Mouse (Mus musculus): ENCODE results near the gene Ccnd3. TPM values are rescaled to one million over a fixed set of nuclear protein-coding genes. Genes with fewer than 3 reads are reported as not detected.

Gene Ccnd3
- total and polyA plus RNA-seq, 3 experiments = 143 to 568 TPM; not detected in 1

DNA sequence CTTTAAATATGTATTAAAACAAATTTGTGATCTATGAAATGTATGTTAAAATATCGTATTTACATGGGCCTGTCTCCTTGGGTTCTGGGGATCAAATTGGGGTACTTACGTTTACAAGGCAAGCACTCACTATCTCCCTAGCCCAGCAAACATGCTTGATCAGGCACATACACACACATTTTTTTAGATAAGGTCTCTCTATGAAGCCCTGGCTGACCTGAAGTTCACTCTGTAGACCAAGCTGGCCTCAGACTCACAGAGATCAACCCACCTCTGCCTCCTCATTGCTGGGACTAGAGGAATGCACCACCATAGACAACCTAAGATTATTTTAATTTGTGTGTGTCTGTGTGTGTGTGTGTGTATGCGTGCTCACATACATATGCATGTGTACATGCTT is 63.5 kb downstream of the Ccnd3 start (continued):
- no peak for TF ChIP-seq POLR2AphosphoS5 (IDR thresholded peaks at IDR 0.05; ENCODE audit: borderline replicate concordance, low read depth, low read length)
- no peak for TF ChIP-seq NELFE (IDR thresholded peaks at IDR 0.05; ENCODE audit: low read depth, low read length)
- no peak for TF ChIP-seq CHD1 (IDR thresholded peaks at IDR 0.05; ENCODE audit: low read depth, low read length)
- no peak; the same call in 1 of the 2 replicates for TF ChIP-seq SIN3A (IDR thresholded peaks at IDR 0.05; ENCODE audit: low read length)
- no peak for TF ChIP-seq USF1 (IDR thresholded peaks at IDR 0.05; ENCODE audit: low read depth, low read length)
- peak; percentile 70 for TF ChIP-seq TAL1 (IDR thresholded peaks at IDR 0.05; ENCODE audit: low read length)
- TF ChIP-seq ZKSCAN1 (IDR thresholded peaks at IDR 0.05; ENCODE audit: low read depth, low read length) = no peak
- peak; percentile 87 for TF ChIP-seq TCF12 (IDR thresholded peaks at IDR 0.05; ENCODE audit: low read depth, low read length)
- peak; percentile 61 to 85; a peak in 3 of 4 replicates for TF ChIP-seq EP300 (IDR thresholded peaks at IDR 0.05; ENCODE audit: low read depth in 1 of 2, low read length in 2 of 2)
- TF ChIP-seq MXI1 (IDR thresholded peaks at IDR 0.05; ENCODE audit: low read depth, low read length) = no peak
- no peak for TF ChIP-seq E2F4 (IDR thresholded peaks at IDR 0.05; ENCODE audit: borderline replicate concordance, low read depth, low read length)

DNA sequence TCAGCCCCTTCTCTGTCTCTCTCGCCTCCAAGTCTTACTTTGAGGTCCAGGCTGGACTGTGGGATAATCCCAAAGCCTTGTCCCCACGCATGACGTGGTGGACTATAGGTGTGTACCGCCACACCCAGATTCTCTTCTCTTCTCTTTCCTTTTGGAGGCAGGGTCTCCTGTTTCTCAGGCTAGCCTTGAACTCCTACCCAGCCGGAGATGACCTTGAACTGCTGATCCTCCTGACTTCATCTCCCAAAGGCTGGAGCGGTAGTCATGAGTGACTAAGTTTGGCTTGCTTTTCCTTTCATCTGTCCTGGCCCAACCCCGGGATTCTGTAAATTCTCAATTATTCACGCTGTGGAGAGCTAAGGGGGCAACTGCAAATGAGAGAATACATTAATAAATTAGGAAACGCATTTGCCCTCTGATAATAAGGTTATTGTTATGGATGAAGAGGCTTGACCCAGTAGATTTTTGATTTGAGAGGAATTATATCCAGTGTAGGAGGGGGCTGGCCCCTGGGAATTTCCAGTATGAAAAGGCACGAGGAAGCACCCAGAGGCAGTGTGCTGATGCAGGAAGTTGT is 64.2 kb downstream of the Ccnd3 start:
- H3K4me1 ChIP-seq (ENCODE audit: control insufficient read depth in 1 of 2, insufficient read depth in 2 of 2, low read length in 2 of 2) = peaks cover 15 to 18% of the 10 kb centered on the region in 2 experiments
- no peaks in the 10 kb centered on the region for H3K27me3 ChIP-seq (ENCODE audit: control insufficient read depth in 1 of 2, insufficient read depth in 2 of 2, low read length in 2 of 2)
- no peak for TF ChIP-seq RCOR1 (IDR thresholded peaks at IDR 0.05; ENCODE audit: low read depth, low read length)
- no peak for TF ChIP-seq BHLHE40 (IDR thresholded peaks at IDR 0.05; ENCODE audit: borderline replicate concordance, low read depth, low read length)
- TF ChIP-seq JUND (IDR thresholded peaks at IDR 0.05; ENCODE audit: low read depth, low read length) = no peak
- no peak for TF ChIP-seq CHD2 (IDR thresholded peaks at IDR 0.05; ENCODE audit: low read length)
- TF ChIP-seq TBP (IDR thresholded peaks at IDR 0.05; ENCODE audit: low read depth, low read length) = no peak
- TF ChIP-seq KAT2A (conservative IDR thresholded peaks at IDR 0.05; ENCODE audit: low read depth, low read length) = no peak
- TF ChIP-seq MYB (IDR thresholded peaks at IDR 0.05; ENCODE audit: low read depth, low read length) = no peak
- TF ChIP-seq SMC3 (IDR thresholded peaks at IDR 0.05; ENCODE audit: low read depth, low read length) = no peak
- no peak for TF ChIP-seq SIN3A (IDR thresholded peaks at IDR 0.05; ENCODE audit: low read length)
- no peak for TF ChIP-seq ELF1 (IDR thresholded peaks at IDR 0.05; ENCODE audit: low read depth, low read length)
- TF ChIP-seq NELFE (IDR thresholded peaks at IDR 0.05; ENCODE audit: low read depth, low read length) = no peak
- TF ChIP-seq USF1 (IDR thresholded peaks at IDR 0.05; ENCODE audit: low read depth, low read length) = no peak
- TF ChIP-seq TCF12 (IDR thresholded peaks at IDR 0.05; ENCODE audit: low read depth, low read length) = no peak
- no peak for TF ChIP-seq HCFC1 (IDR thresholded peaks at IDR 0.05; ENCODE audit: low read depth, low read length)
- TF ChIP-seq MEF2A (IDR thresholded peaks at IDR 0.05; ENCODE audit: extremely low read depth, insufficient replicate concordance, low read depth, low read length, poor library complexity, severe bottlenecking) = no peak
- TF ChIP-seq ZNF384 (IDR thresholded peaks at IDR 0.05; ENCODE audit: low read depth, low read length) = no peak
- no peak for TF ChIP-seq CTCF (IDR thresholded peaks at IDR 0.05 in 2 of 3, conservative IDR thresholded peaks at IDR 0.05 in 1 of 3; ENCODE audit: control insufficient read depth in 1 of 3, insufficient read depth in 1 of 3, low read depth in 2 of 3, low read length in 3 of 3, poor library complexity in 1 of 3, severe bottlenecking in 1 of 3)
- no peak for DNase-seq (ENCODE audit: low read depth, low spot score)
- peaks cover 0 to 16% of the 10 kb centered on the region in 2 experiments; a peak in 2 of 4 replicates for H3K36me3 ChIP-seq (ENCODE audit: control insufficient read depth in 1 of 2, insufficient read depth in 2 of 2, low read length in 2 of 2)
- H3K9me3 ChIP-seq (replicated peaks; ENCODE audit: insufficient read depth, low read length) = no peaks in the 10 kb centered on the region
- H3K9ac ChIP-seq (ENCODE audit: control insufficient read depth, low read depth, low read length, poor library complexity, severe bottlenecking) = no peak overlapping the region
- no peaks in the 10 kb centered on the region for H3K79me2 ChIP-seq (ENCODE audit: control insufficient read depth, insufficient read depth, low read length, poor library complexity)
- no peak overlapping the region; the same call in 1 of the 2 replicates for H3K27ac ChIP-seq (ENCODE audit: control insufficient read depth, low read depth, low read length)
- no peak overlapping the region for H3K4me3 ChIP-seq (ENCODE audit: control insufficient read depth in 1 of 2, insufficient read depth in 1 of 2, low read depth in 2 of 2, low read length in 2 of 2)

Measured in MEL (cell line).